Mouse (Mus musculus) MEL (cell line): ENCODE measurements at regions not wholly inside any gene's neighbourhood (a gene's known extent, or its start where the extent isn't known, plus 50 kb on each side); places are given as distances from the start of the nearest gene placed in this dataset.

ENCODE experiments used
- DNase-seq: peaks from one replicate; pipeline ENCODE4 v3.0.0; 2011; ENCODE audit warnings: low read depth, low spot score
- H3K27ac ChIP-seq: 2 replicates; pipeline ENCODE4 v1.5.1; 2012; ENCODE audit warnings: low read depth, mild to moderate bottlenecking, control low read depth, low read length, moderate library complexity; ENCODE audit not compliant: control insufficient read depth
- H3K27me3 ChIP-seq, 2 experiments: fragments of 150-350 bp in 1 of 2; sonication (generic) in 1 of 2; 2 replicates each; pipeline ENCODE4 v1.6.1; 2012; ENCODE audit warnings: low read length in 2 of 2, mild to moderate bottlenecking in 2 of 2, improper control_type of control experiment in 1 of 2, moderate library complexity in 1 of 2; ENCODE audit not compliant: insufficient read depth in 2 of 2, control insufficient read depth in 1 of 2
- H3K36me3 ChIP-seq, 2 experiments: 2 replicates each; pipeline ENCODE4 v1.6.1; 2012 to 2014; ENCODE audit warnings: low read length in 2 of 2, improper control_type of control experiment in 1 of 2, inconsistent platforms in 1 of 2, mild to moderate bottlenecking in 1 of 2; ENCODE audit not compliant: insufficient read depth in 2 of 2, control insufficient read depth in 1 of 2
- H3K4me1 ChIP-seq, 2 experiments: fragments of 150-350 bp in 1 of 2; sonication (generic) in 1 of 2; 2 replicates each; pipeline ENCODE4 v1.6.1; 2012; ENCODE audit warnings: low read length in 2 of 2, improper control_type of control experiment in 1 of 2, mild to moderate bottlenecking in 1 of 2; ENCODE audit not compliant: insufficient read depth in 2 of 2, control insufficient read depth in 1 of 2
- H3K4me3 ChIP-seq, 2 experiments: fragments of 150-350 bp in 1 of 2; sonication (generic) in 1 of 2; 2 replicates each; pipeline ENCODE4 v1.5.1; 2012; ENCODE audit warnings: low read depth in 2 of 2, low read length in 2 of 2, mild to moderate bottlenecking in 2 of 2, moderate library complexity in 2 of 2, control low read depth in 1 of 2, improper control_type of control experiment in 1 of 2; ENCODE audit not compliant: control insufficient read depth in 1 of 2, insufficient read depth in 1 of 2
- H3K79me2 ChIP-seq: 2 replicates; pipeline ENCODE4 v1.6.1; 2012; ENCODE audit warnings: mild to moderate bottlenecking, low read length, moderate library complexity; ENCODE audit not compliant: control insufficient read depth, poor library complexity, insufficient read depth
- H3K9ac ChIP-seq: 2 replicates; pipeline ENCODE4 v1.6.1; 2012; ENCODE audit warnings: low read depth, mild to moderate bottlenecking, control low read depth, low read length, moderate library complexity; ENCODE audit not compliant: control insufficient read depth, poor library complexity, severe bottlenecking
- H3K9me3 ChIP-seq: fragments of 150-350 bp; sonication (generic); replicated peaks from 2 replicates; pipeline ENCODE4 v1.6.1; 2012; ENCODE audit warnings: mild to moderate bottlenecking, low read length, improper control_type of control experiment, moderate library complexity; ENCODE audit not compliant: insufficient read depth
- BHLHE40 ChIP-seq: IDR thresholded peaks from 2 replicates; pipeline ENCODE4 v1.6.1; 2012; ENCODE audit warnings: low read depth, mild to moderate bottlenecking, inconsistent platforms, low read length, improper control_type of control experiment, borderline replicate concordance
- CHD1 ChIP-seq: IDR thresholded peaks from 2 replicates; pipeline ENCODE4 v1.6.1; 2012; ENCODE audit warnings: low read depth, mild to moderate bottlenecking, inconsistent platforms, low read length, improper control_type of control experiment
- E2F4 ChIP-seq: IDR thresholded peaks from 2 replicates; pipeline ENCODE4 v1.6.1; 2011; ENCODE audit warnings: low read depth, low read length, improper control_type of control experiment, borderline replicate concordance
- EP300 ChIP-seq, 2 experiments: IDR thresholded peaks; 2 replicates each; pipeline ENCODE4 v1.6.1; 2011; ENCODE audit warnings: improper control_type of control experiment in 2 of 2, low read length in 2 of 2, low read depth in 1 of 2, mild to moderate bottlenecking in 1 of 2
- ETS1 ChIP-seq: IDR thresholded peaks from 2 replicates; pipeline ENCODE4 v1.6.1; 2012; ENCODE audit warnings: low read depth, mild to moderate bottlenecking, inconsistent platforms, low read length, improper control_type of control experiment, moderate library complexity
- GABPA ChIP-seq: IDR thresholded peaks from 2 replicates; pipeline ENCODE4 v1.6.1; 2012; ENCODE audit warnings: low read depth, mild to moderate bottlenecking, inconsistent platforms, low read length, improper control_type of control experiment, moderate library complexity
- JUND ChIP-seq: IDR thresholded peaks from 2 replicates; pipeline ENCODE4 v1.6.1; 2011; ENCODE audit warnings: low read depth, mild to moderate bottlenecking, improper control_type of control experiment, low read length
- KAT2A ChIP-seq: conservative IDR thresholded peaks from 2 replicates; pipeline ENCODE4 v1.6.1; 2012; ENCODE audit warnings: low read depth, low read length, improper control_type of control experiment, inconsistent platforms
- MAFK ChIP-seq: IDR thresholded peaks from 2 replicates; pipeline ENCODE4 v1.6.1; 2011; ENCODE audit warnings: low read depth, mild to moderate bottlenecking, low read length, improper control_type of control experiment, borderline replicate concordance
- MAX ChIP-seq: IDR thresholded peaks from 2 replicates; pipeline ENCODE4 v1.6.1; 2011; ENCODE audit warnings: low read length, improper control_type of control experiment
- MEF2A ChIP-seq: IDR thresholded peaks from 2 replicates; pipeline ENCODE4 v1.6.1; 2014; ENCODE audit warnings: low read depth, mild to moderate bottlenecking, inconsistent platforms, low read length, improper control_type of control experiment; ENCODE audit not compliant: poor library complexity, insufficient replicate concordance, severe bottlenecking; ENCODE audit errors: extremely low read depth
- MYB ChIP-seq: IDR thresholded peaks from 2 replicates; pipeline ENCODE4 v1.6.1; 2011; ENCODE audit warnings: mild to moderate bottlenecking, low read depth, low read length, improper control_type of control experiment
- MYC ChIP-seq: IDR thresholded peaks from 2 replicates; pipeline ENCODE4 v1.6.1; 2011; ENCODE audit warnings: low read depth, mild to moderate bottlenecking, low read length, improper control_type of control experiment, moderate library complexity
- NELFE ChIP-seq: IDR thresholded peaks from 2 replicates; pipeline ENCODE4 v1.6.1; 2011; ENCODE audit warnings: low read depth, low read length, improper control_type of control experiment
- NRF1 ChIP-seq: IDR thresholded peaks from 2 replicates; pipeline ENCODE4 v1.6.1; 2014; ENCODE audit warnings: low read depth, mild to moderate bottlenecking, inconsistent platforms, low read length, improper control_type of control experiment, moderate library complexity; ENCODE audit not compliant: poor library complexity, insufficient read depth, severe bottlenecking
- POLR2AphosphoS5 ChIP-seq: IDR thresholded peaks from 2 replicates; pipeline ENCODE4 v1.6.1; 2012; ENCODE audit warnings: low read depth, borderline replicate concordance, mild to moderate bottlenecking, inconsistent platforms, low read length, moderate library complexity, mixed read lengths
- SIN3A ChIP-seq: IDR thresholded peaks from 2 replicates; pipeline ENCODE4 v1.6.1; 2012; ENCODE audit warnings: low read length, improper control_type of control experiment, inconsistent platforms
- SMC3 ChIP-seq: IDR thresholded peaks from 2 replicates; pipeline ENCODE4 v1.6.1; 2011; ENCODE audit warnings: low read depth, low read length, improper control_type of control experiment
- TCF12 ChIP-seq: IDR thresholded peaks from 2 replicates; pipeline ENCODE4 v1.6.1; 2014; ENCODE audit warnings: low read depth, mild to moderate bottlenecking, inconsistent platforms, low read length, improper control_type of control experiment, moderate library complexity
- USF2 ChIP-seq, 2 experiments: IDR thresholded peaks; 2 replicates each; pipeline ENCODE4 v1.6.1; 2011 to 2012; ENCODE audit warnings: improper control_type of control experiment in 2 of 2, low read length in 2 of 2, borderline replicate concordance in 1 of 2, inconsistent platforms in 1 of 2, low read depth in 1 of 2, mild to moderate bottlenecking in 1 of 2; ENCODE audit not compliant: insufficient read depth in 1 of 2
- ZKSCAN1 ChIP-seq: IDR thresholded peaks from 2 replicates; pipeline ENCODE4 v1.6.1; 2012; ENCODE audit warnings: low read depth, mild to moderate bottlenecking, inconsistent platforms, low read length, improper control_type of control experiment, moderate library complexity
- ZMIZ1 ChIP-seq: IDR thresholded peaks from 2 replicates; pipeline ENCODE4 v1.6.1; 2012; ENCODE audit warnings: low read depth, mild to moderate bottlenecking, inconsistent platforms, low read length, improper control_type of control experiment, moderate library complexity
- ZNF384 ChIP-seq: IDR thresholded peaks from 2 replicates; pipeline ENCODE4 v1.6.1; 2012; ENCODE audit warnings: low read depth, mild to moderate bottlenecking, inconsistent platforms, low read length, improper control_type of control experiment

GRCm38 (mm10) chr15:36679577-36679976 lies 328.0 kb downstream of the Zfp706 start:
- Histone ChIP-seq H3K36me3 (no peaks in the 10 kb centered on the region), H3K4me1 (no peaks in the 10 kb centered on the region), H3K9me3 (no peaks in the 10 kb centered on the region), H3K27ac (no peak overlapping the region), H3K4me3 (no peak overlapping the region), H3K27me3 (peaks cover 1 to 9% of the 10 kb centered on the region in 2 experiments; a peak in 2 of 4 replicates), H3K9ac (no peak overlapping the region), H3K79me2 (no peaks in the 10 kb centered on the region)
- no peak for DNase-seq
- TF ChIP-seq EP300 (IDR thresholded peaks at IDR 0.05; ENCODE audit: low read depth in 1 of 2, low read length in 2 of 2) (no peak), TCF12 (no peak), BHLHE40 (no peak)

DNA sequence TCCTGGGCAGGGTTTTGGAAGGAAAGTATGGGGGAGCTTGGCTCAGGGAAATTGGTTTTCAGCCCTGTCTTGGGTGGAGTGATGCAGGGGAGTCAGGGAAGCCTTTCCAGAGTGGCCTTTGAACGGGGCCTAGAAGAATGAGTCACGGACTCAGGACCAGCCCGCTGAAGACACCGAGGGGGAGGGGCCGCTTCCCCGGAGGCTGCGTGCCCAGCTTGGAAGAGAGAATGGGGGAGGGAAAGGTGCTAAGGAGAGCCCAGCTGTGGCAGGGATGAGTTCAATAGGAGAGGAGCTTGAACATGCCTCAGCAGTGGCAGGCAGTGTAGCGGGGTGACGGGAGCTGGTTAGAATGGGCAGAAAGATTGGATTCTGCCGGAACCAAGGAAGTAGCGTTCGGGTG lies 337.8 kb downstream of the Zfp706 start:
- peaks cover 0 to 5% of the 10 kb centered on the region in 2 experiments; a peak in 2 of 4 replicates for H3K4me1 ChIP-seq
- no peak overlapping the region for H3K9ac ChIP-seq
- H3K27ac ChIP-seq: no peak overlapping the region

GRCm38 (mm10) chr15:36666566-36666965 lies 341.0 kb downstream of the Zfp706 start:
- H3K9me3 ChIP-seq: no peaks in the 10 kb centered on the region
- H3K27me3 ChIP-seq: peaks cover 2 to 8% of the 10 kb centered on the region in 2 experiments; a peak in 3 of 4 replicates
- no peaks in the 10 kb centered on the region for H3K36me3 ChIP-seq
- TF ChIP-seq SMC3: no peak
- TF ChIP-seq MAX: no peak
- no peak for TF ChIP-seq NRF1
- TF ChIP-seq POLR2AphosphoS5: no peak
- no peak for TF ChIP-seq ZMIZ1
- TF ChIP-seq NELFE: no peak
- no peaks in the 10 kb centered on the region for H3K79me2 ChIP-seq
- peaks cover 0 to 5% of the 10 kb centered on the region in 2 experiments; a peak in 2 of 4 replicates for H3K4me1 ChIP-seq
- peak; percentile 44 for DNase-seq
- no peak overlapping the region for H3K27ac ChIP-seq
- H3K9ac ChIP-seq: no peak overlapping the region
- no peak overlapping the region for H3K4me3 ChIP-seq

More for the DNA sequence above, 337.8 kb downstream of the Zfp706 start:
- DNase-seq: no peak
- Histone ChIP-seq H3K79me2 (no peaks in the 10 kb centered on the region), H3K4me3 (no peak overlapping the region), H3K27me3 (peaks cover 2 to 8% of the 10 kb centered on the region in 2 experiments; a peak in 3 of 4 replicates), H3K9me3 (no peaks in the 10 kb centered on the region), H3K36me3 (no peaks in the 10 kb centered on the region)
- TF ChIP-seq CHD1: no peak
- TF ChIP-seq SIN3A: no peak
- TF ChIP-seq NELFE: no peak
- no peak for TF ChIP-seq POLR2AphosphoS5
- TF ChIP-seq JUND: no peak
- TF ChIP-seq ZNF384: no peak
- TF ChIP-seq USF2 (IDR thresholded peaks at IDR 0.05; ENCODE audit: borderline replicate concordance in 1 of 2, insufficient read depth in 1 of 2, low read depth in 1 of 2, low read length in 2 of 2): no peak
- no peak for TF ChIP-seq ZKSCAN1
- no peak for TF ChIP-seq MAFK
- TF ChIP-seq E2F4: no peak
- TF ChIP-seq KAT2A: no peak
- TF ChIP-seq GABPA: no peak
- no peak for TF ChIP-seq EP300 (IDR thresholded peaks at IDR 0.05; ENCODE audit: low read depth in 1 of 2, low read length in 2 of 2)
- TF ChIP-seq NRF1: no peak
- TF ChIP-seq ETS1: no peak
- no peak for TF ChIP-seq MYB
- TF ChIP-seq MYC: no peak
- TF ChIP-seq MEF2A: no peak
